Mouse (Mus musculus): Measurements from ENCODE around the gene B430305J03Rik.

GRCm38 (mm10) chr3:61337230-61337629 is 28.5 kb downstream of the B430305J03Rik start:
- TF ChIP-seq CTCF (IDR thresholded peaks at IDR 0.05) (no peak), EP300 (IDR thresholded peaks at IDR 0.05; ENCODE audit: insufficient read depth, low read depth, low read length) (no peak), POLR2A (IDR thresholded peaks at IDR 0.05; ENCODE audit: insufficient read depth, low read depth, low read length) (no peak)

Data from heart, adult 2 months (tissue).